14 mouse cellular contexts compared by ENCODE assay signal in genomic region chr8:113838211-113838610, GRCm38 (mm10). TPM values are rescaled to one million over a fixed set of nuclear protein-coding genes. Genes with fewer than 3 reads are reported as not detected.
DNase-seq lines count a peak whose midpoint lies in the region; ATAC-seq and TF ChIP-seq lines count a peak whose summit lies in the region.
"Had no signal": no experiment of that assay in that cellular context is flagged by ENCODE, and none has a peak within 500 bp of the region (broad histone marks: within the 10 kb centered on the region; RNA-seq: fewer than 3 reads in every experiment).

No protein-coding gene starts in this region.

- H3K9ac ChIP-seq in hindbrain, embryonic 16.5 days (ENCODE audit: low read depth, low read length) = no peak overlapping the region
- H3K9ac ChIP-seq in hindbrain, embryonic 14.5 days = no peak overlapping the region
- H3K9ac ChIP-seq in midbrain, embryonic 15.5 days = no peak overlapping the region
- no peak overlapping the region for H3K9ac ChIP-seq in midbrain, postnatal 0 days (replicated peaks; ENCODE audit: low read length, poor library complexity, severe bottlenecking)
- H3K9ac ChIP-seq: liver, embryonic 12.5 days; neural tube, embryonic 13.5 days had no signal

- peak; percentile 60; the same call in 1 of the 2 replicates for ATAC-seq in hindbrain, embryonic 16.5 days
- no peak for ATAC-seq in hindbrain, embryonic 14.5 days (ENCODE audit: low FRiP score)
- ATAC-seq in midbrain, embryonic 15.5 days (replicated peaks) = no peak
- peak; percentile 38; the same call in 1 of the 2 replicates for ATAC-seq in midbrain, postnatal 0 days (ENCODE audit: low FRiP score)
- ATAC-seq: liver, embryonic 12.5 days had no signal

- no peaks in the 10 kb centered on the region for H3K36me3 ChIP-seq in hindbrain, embryonic 16.5 days (ENCODE audit: control insufficient read depth, insufficient read depth, low read length)
- no peaks in the 10 kb centered on the region for H3K36me3 ChIP-seq in hindbrain, embryonic 14.5 days (replicated peaks; ENCODE audit: control insufficient read depth, insufficient read depth)
- no peaks in the 10 kb centered on the region for H3K36me3 ChIP-seq in midbrain, embryonic 10.5 days
- no peaks in the 10 kb centered on the region for H3K36me3 ChIP-seq in midbrain, embryonic 15.5 days (replicated peaks)
- no peaks in the 10 kb centered on the region for H3K36me3 ChIP-seq in midbrain, postnatal 0 days (ENCODE audit: insufficient read depth, low read length)
- H3K36me3 ChIP-seq: embryonic facial prominence, embryonic 10.5 days; liver, embryonic 12.5 days; neural tube, embryonic 13.5 days had no signal

- no peak overlapping the region for H3K4me2 ChIP-seq in hindbrain, embryonic 16.5 days (ENCODE audit: low read length)
- H3K4me2 ChIP-seq in hindbrain, embryonic 14.5 days (replicated peaks) = no peak overlapping the region
- H3K4me2 ChIP-seq in midbrain, embryonic 15.5 days = no peak overlapping the region
- H3K4me2 ChIP-seq in midbrain, postnatal 0 days (ENCODE audit: low read depth, low read length, poor library complexity, severe bottlenecking) = no peak overlapping the region
- H3K4me2 ChIP-seq: liver, embryonic 12.5 days; neural tube, embryonic 13.5 days had no signal

- H3K27ac ChIP-seq in hindbrain, embryonic 16.5 days (ENCODE audit: low read depth, low read length) = no peak overlapping the region
- no peak overlapping the region for H3K27ac ChIP-seq in hindbrain, embryonic 14.5 days
- H3K27ac ChIP-seq in midbrain, embryonic 10.5 days (replicated peaks) = peak overlapping the region; percentile 46; the same call in 1 of the 2 replicates
- H3K27ac ChIP-seq in midbrain, embryonic 15.5 days = no peak overlapping the region
- H3K27ac ChIP-seq in midbrain, postnatal 0 days (ENCODE audit: low read depth, low read length) = no peak overlapping the region
- H3K27ac ChIP-seq: embryonic facial prominence, embryonic 10.5 days; liver, embryonic 12.5 days; neural tube, embryonic 13.5 days had no signal

- no peaks in the 10 kb centered on the region for H3K27me3 ChIP-seq in hindbrain, embryonic 16.5 days (replicated peaks; ENCODE audit: control insufficient read depth, insufficient read depth, low read length)
- H3K27me3 ChIP-seq in hindbrain, embryonic 14.5 days (ENCODE audit: control insufficient read depth, insufficient read depth, low read length) = no peaks in the 10 kb centered on the region
- H3K27me3 ChIP-seq in midbrain, embryonic 10.5 days (ENCODE audit: low read depth, poor library complexity, severe bottlenecking) = no peaks in the 10 kb centered on the region
- no peaks in the 10 kb centered on the region for H3K27me3 ChIP-seq in midbrain, embryonic 15.5 days (replicated peaks)
- H3K27me3 ChIP-seq in midbrain, postnatal 0 days (ENCODE audit: insufficient read depth, low read length) = no peaks in the 10 kb centered on the region
- H3K27me3 ChIP-seq: liver, embryonic 12.5 days; megakaryocyte, embryonic 14.5 days; neural tube, embryonic 13.5 days had no signal

- no peaks in the 10 kb centered on the region for H3K4me1 ChIP-seq in hindbrain, embryonic 16.5 days (ENCODE audit: control insufficient read depth, insufficient read depth, low read depth, low read length)
- no peaks in the 10 kb centered on the region for H3K4me1 ChIP-seq in hindbrain, embryonic 14.5 days (replicated peaks; ENCODE audit: control insufficient read depth, insufficient read depth, low read length)
- H3K4me1 ChIP-seq in midbrain, embryonic 10.5 days = peaks cover 29% of the 10 kb centered on the region
- H3K4me1 ChIP-seq in midbrain, embryonic 15.5 days = peaks cover 10% of the 10 kb centered on the region; the same call in 1 of the 2 replicates
- no peaks in the 10 kb centered on the region for H3K4me1 ChIP-seq in midbrain, postnatal 0 days (ENCODE audit: insufficient read depth, low read length)
- H3K4me1 ChIP-seq: liver, embryonic 12.5 days; megakaryocyte, embryonic 14.5 days; neural tube, embryonic 13.5 days had no signal

- peak; percentile 8 to 19 for DNase-seq in adrenal gland, postnatal 36 days
- no peak for DNase-seq in adrenal gland, postnatal 4 days (ENCODE audit: low spot score in 2 of 2)
- no peak for DNase-seq in hindbrain, embryonic 14.5 days (ENCODE audit: low spot score)
- no peak for DNase-seq in midbrain, embryonic 10.5 days (ENCODE audit: low spot score)
- peak; percentile 59 for DNase-seq in midbrain, postnatal 0 days (ENCODE audit: low spot score)
- no peak for DNase-seq in ovary, postnatal 36 days (ENCODE audit: low spot score)
- DNase-seq: right cerebral cortex, postnatal 14 days had no signal

- TF ChIP-seq CTCF in midbrain, postnatal 0 days (IDR thresholded peaks at IDR 0.05) = no peak

- H3K4me3 ChIP-seq in hindbrain, embryonic 16.5 days (ENCODE audit: low read length) = no peak overlapping the region
- H3K4me3 ChIP-seq in hindbrain, embryonic 14.5 days (replicated peaks; ENCODE audit: low read length) = no peak overlapping the region
- H3K4me3 ChIP-seq in midbrain, embryonic 10.5 days = no peak overlapping the region
- no peak overlapping the region for H3K4me3 ChIP-seq in midbrain, embryonic 15.5 days
- H3K4me3 ChIP-seq in midbrain, postnatal 0 days (ENCODE audit: low read depth, low read length) = no peak overlapping the region
- H3K4me3 ChIP-seq: embryonic facial prominence, embryonic 10.5 days; liver, embryonic 12.5 days; megakaryocyte, embryonic 14.5 days; neural tube, embryonic 13.5 days had no signal

- H3K9me3 ChIP-seq in hindbrain, embryonic 16.5 days (ENCODE audit: control insufficient read depth, low read length) = no peaks in the 10 kb centered on the region
- H3K9me3 ChIP-seq in hindbrain, embryonic 14.5 days (ENCODE audit: control insufficient read depth, low read length) = no peaks in the 10 kb centered on the region
- H3K9me3 ChIP-seq in midbrain, embryonic 10.5 days (replicated peaks) = no peaks in the 10 kb centered on the region
- H3K9me3 ChIP-seq in midbrain, embryonic 15.5 days = no peaks in the 10 kb centered on the region
- no peaks in the 10 kb centered on the region for H3K9me3 ChIP-seq in midbrain, postnatal 0 days (ENCODE audit: low read length)
- H3K9me3 ChIP-seq: embryonic facial prominence, embryonic 10.5 days; liver, embryonic 12.5 days; neural tube, embryonic 13.5 days had no signal

- WGBS in hindbrain, embryonic 16.5 days = 37% methylated on average over 6 of the region's 6 CpGs
- 40% methylated on average over 6 of the region's 6 CpGs for WGBS in hindbrain, embryonic 14.5 days
- 79% methylated on average over 6 of the region's 6 CpGs for WGBS in midbrain, embryonic 10.5 days
- 27% methylated on average over 6 of the region's 6 CpGs for WGBS in midbrain, embryonic 15.5 days
- WGBS in midbrain, postnatal 0 days = 37% methylated on average over 6 of the region's 6 CpGs

RNA-seq across cellular contexts. Expression of gene Adamts18, which starts 10.3 kb away (rescaled TPM):
- total RNA-seq in adrenal gland, postnatal 36 days (2021) = not detected
- 1 to 10 TPM; 1.5 to 1.7 TPM for total RNA-seq in adrenal gland, postnatal 4 days (2021)
- 2.9 and 3.5 TPM in 2 replicates for polyA plus RNA-seq in hindbrain, embryonic 16.5 days (2015; fragmentation: Nextera tagmentation; extraction: Ambion mirVana)
- 2.3 and 2.7 TPM in 2 replicates for polyA plus RNA-seq in hindbrain, embryonic 14.5 days (2014; fragmentation: Nextera tagmentation; extraction: Ambion mirVana)
- polyA plus RNA-seq in midbrain, embryonic 10.5 days (2016; fragmentation: Nextera tagmentation; extraction: Ambion mirVana) = 0.73 and 1.00 TPM in 2 replicates
- polyA plus RNA-seq in midbrain, embryonic 15.5 days (2015; fragmentation: Nextera tagmentation; extraction: Ambion mirVana) = 3.2 and 3.4 TPM in 2 replicates
- 4.9 and 5.9 TPM in 2 replicates for total RNA-seq in midbrain, postnatal 0 days (2014; rRNA removed)
- 3.0 and 3.2 TPM in 2 replicates for polyA plus RNA-seq in midbrain, postnatal 0 days (2015; fragmentation: Nextera tagmentation; extraction: Ambion mirVana)
- total RNA-seq: ES-E14 had no signal

Comparison
In these comparisons a context has a peak if more than half of its experiments do, and no peak if none do; other contexts are left out.
1. DNase-seq: peak in adrenal gland, postnatal 36 days (2 of 2) and midbrain, postnatal 0 days (single experiment); none in adrenal gland, postnatal 4 days (0 of 2), hindbrain, embryonic 14.5 days (single experiment), midbrain, embryonic 10.5 days (single experiment) and ovary, postnatal 36 days (single experiment).
2. ATAC-seq: peak in hindbrain, embryonic 16.5 days (single experiment) and midbrain, postnatal 0 days (single experiment); none in hindbrain, embryonic 14.5 days (single experiment) and midbrain, embryonic 15.5 days (single experiment).